Mouse (Mus musculus): ENCODE measurements around the gene Svs6. TPM values are rescaled to one million over a fixed set of nuclear protein-coding genes. Genes with fewer than 3 reads are reported as not detected.

The Svs6 gene
- polyA plus RNA-seq, 1 experiment from 2014 or later = not detected

GRCm38 (mm10) chr2:164358373-164358772, 41.8 kb downstream of the Svs6 start:
- Histone ChIP-seq H3K9me3 (no peaks in the 10 kb centered on the region), H3K4me2 (no peak overlapping the region), H3K9ac (no peak overlapping the region), H3K36me3 (no peaks in the 10 kb centered on the region), H3K27me3 (peaks cover 11% of the 10 kb centered on the region; the same call in 1 of the 2 replicates), H3K4me3 (no peak overlapping the region), H3K4me1 (replicated peaks) (no peaks in the 10 kb centered on the region), H3K27ac (no peak overlapping the region)
- ATAC-seq (ENCODE audit: low FRiP score) = no peak
- WGBS = 90% methylated on average over 3 of the region's 3 CpGs

- Histone ChIP-seq H3K4me2 (no peak overlapping the region), H3K4me1 (replicated peaks) (no peaks in the 10 kb centered on the region), H3K27me3 (peaks cover 11% of the 10 kb centered on the region; the same call in 1 of the 2 replicates), H3K36me3 (no peaks in the 10 kb centered on the region), H3K27ac (no peak overlapping the region), H3K4me3 (no peak overlapping the region), H3K9ac (no peak overlapping the region), H3K9me3 (no peaks in the 10 kb centered on the region)
- no peak for ATAC-seq (ENCODE audit: low FRiP score)
- WGBS = 82% methylated on average over 5 of the region's 5 CpGs
These were observed 42.5 kb downstream of the Svs6 start for GRCm38 (mm10) chr2:164359031-164359430.

GRCm38 (mm10) chr2:164359668-164360067, 43.1 kb downstream of the Svs6 start:
- WGBS = 76% methylated on average over 5 of the region's 5 CpGs
- Histone ChIP-seq H3K9me3 (no peaks in the 10 kb centered on the region), H3K27me3 (peaks cover 11% of the 10 kb centered on the region; the same call in 1 of the 2 replicates), H3K4me2 (no peak overlapping the region), H3K36me3 (no peaks in the 10 kb centered on the region), H3K4me1 (replicated peaks) (no peaks in the 10 kb centered on the region), H3K9ac (no peak overlapping the region), H3K4me3 (no peak overlapping the region), H3K27ac (no peak overlapping the region)
- ATAC-seq (ENCODE audit: low FRiP score) = no peak

- no peaks in the 10 kb centered on the region for H3K36me3 ChIP-seq
- WGBS = 33% methylated on average over 13 of the region's 13 CpGs
- H3K9ac ChIP-seq = no peak overlapping the region
- H3K27ac ChIP-seq = no peak overlapping the region
- ATAC-seq (ENCODE audit: low FRiP score) = no peak
- no peak overlapping the region for H3K4me2 ChIP-seq
- H3K4me3 ChIP-seq = no peak overlapping the region
- no peaks in the 10 kb centered on the region for H3K4me1 ChIP-seq (replicated peaks)
- no peaks in the 10 kb centered on the region for H3K9me3 ChIP-seq
- H3K27me3 ChIP-seq = peaks cover 11% of the 10 kb centered on the region; the same call in 1 of the 2 replicates
These were observed 44.6 kb downstream of the Svs6 start for GRCm38 (mm10) chr2:164360974-164361657.

- Histone ChIP-seq H3K9me3 (no peaks in the 10 kb centered on the region), H3K4me3 (no peak overlapping the region), H3K9ac (no peak overlapping the region), H3K4me1 (replicated peaks) (no peaks in the 10 kb centered on the region), H3K36me3 (no peaks in the 10 kb centered on the region), H3K27ac (no peak overlapping the region), H3K4me2 (no peak overlapping the region), H3K27me3 (peaks cover 3% of the 10 kb centered on the region; the same call in 1 of the 2 replicates)
- no peak for ATAC-seq (ENCODE audit: low FRiP score)
- 81% methylated on average over 3 of the region's 3 CpGs for WGBS
These were observed 50.4 kb downstream of the Svs6 start for GRCm38 (mm10) chr2:164366947-164367346.

Small RNAs within 50 kb of the gene (microRNA-seq; reads per million reads assigned to microRNA genes)
- gene Mir7678 = not detected

Other genes starting within 250 kb of the Svs6 start
- 21.1 and 24.0 TPM in 2 replicates for gene Stk4, start 246.4 kb upstream of the Svs6 start, polyA plus RNA-seq (2015; fragmentation: Nextera tagmentation; extraction: Ambion mirVana)
- 47.1 and 49.5 TPM in 2 replicates for gene Tomm34, start 245.6 kb upstream of the Svs6 start, polyA plus RNA-seq (2015; fragmentation: Nextera tagmentation; extraction: Ambion mirVana)
- gene Kcns1, start 145.6 kb upstream of the Svs6 start, polyA plus RNA-seq (2015; fragmentation: Nextera tagmentation; extraction: Ambion mirVana) = 0.17 and 0.41 TPM in 2 replicates
- gene Wfdc5, start 134.0 kb upstream of the Svs6 start, polyA plus RNA-seq (2015; fragmentation: Nextera tagmentation; extraction: Ambion mirVana) = not detected in 2 replicates
- gene Wfdc12, start 126.1 kb upstream of the Svs6 start, polyA plus RNA-seq (2015; fragmentation: Nextera tagmentation; extraction: Ambion mirVana) = not detected in 2 replicates
- not detected in 2 replicates for gene Wfdc15a, start 116.6 kb upstream of the Svs6 start, polyA plus RNA-seq (2015; fragmentation: Nextera tagmentation; extraction: Ambion mirVana)
- not detected in 2 replicates for gene Wfdc15b, start 95.1 kb upstream of the Svs6 start, polyA plus RNA-seq (2015; fragmentation: Nextera tagmentation; extraction: Ambion mirVana)
- not detected in 2 replicates for gene Svs2, start 78.3 kb upstream of the Svs6 start, polyA plus RNA-seq (2015; fragmentation: Nextera tagmentation; extraction: Ambion mirVana)
- not detected in 2 replicates for gene Svs3b, start 60.1 kb upstream of the Svs6 start, polyA plus RNA-seq (2015; fragmentation: Nextera tagmentation; extraction: Ambion mirVana)
- not detected in 2 replicates for gene Svs4, start 38.3 kb upstream of the Svs6 start, polyA plus RNA-seq (2015; fragmentation: Nextera tagmentation; extraction: Ambion mirVana)
- gene Svs3a, start 27.5 kb upstream of the Svs6 start, polyA plus RNA-seq (2015; fragmentation: Nextera tagmentation; extraction: Ambion mirVana) = not detected in 2 replicates
- not detected in 2 replicates for gene Svs5, start 16.0 kb downstream of the Svs6 start, polyA plus RNA-seq (2015; fragmentation: Nextera tagmentation; extraction: Ambion mirVana)
- 0.49 and 0.92 TPM in 2 replicates for gene Slpi, start 72.3 kb downstream of the Svs6 start, polyA plus RNA-seq (2015; fragmentation: Nextera tagmentation; extraction: Ambion mirVana)
- 0.05 and 0.09 TPM in 2 replicates for gene Rbpjl, start 86.4 kb downstream of the Svs6 start, polyA plus RNA-seq (2015; fragmentation: Nextera tagmentation; extraction: Ambion mirVana)
- gene Matn4, start 88.4 kb downstream of the Svs6 start, polyA plus RNA-seq (2015; fragmentation: Nextera tagmentation; extraction: Ambion mirVana) = 2.3 and 9.3 TPM in 2 replicates
- 9.0 and 9.7 TPM in 2 replicates for gene Sdc4, start 127.1 kb downstream of the Svs6 start, polyA plus RNA-seq (2015; fragmentation: Nextera tagmentation; extraction: Ambion mirVana)
- gene Sys1, start 140.2 kb downstream of the Svs6 start, polyA plus RNA-seq (2015; fragmentation: Nextera tagmentation; extraction: Ambion mirVana) = 84.3 and 85.3 TPM in 2 replicates
- gene Gm20458, start 144.2 kb downstream of the Svs6 start, polyA plus RNA-seq (2015; fragmentation: Nextera tagmentation; extraction: Ambion mirVana) = 5.0 and 5.9 TPM in 2 replicates
- 0.18 TPM in 1 of 2 replicates, not detected in the other for gene Trp53tg5, start 157.0 kb downstream of the Svs6 start, polyA plus RNA-seq (2015; fragmentation: Nextera tagmentation; extraction: Ambion mirVana)
- gene Dbndd2, start 169.4 kb downstream of the Svs6 start, polyA plus RNA-seq (2015; fragmentation: Nextera tagmentation; extraction: Ambion mirVana) = 12.0 and 13.8 TPM in 2 replicates
- 67.3 and 71.1 TPM in 2 replicates for gene Pigt, start 180.8 kb downstream of the Svs6 start, polyA plus RNA-seq (2015; fragmentation: Nextera tagmentation; extraction: Ambion mirVana)
- gene Wfdc2, start 245.7 kb downstream of the Svs6 start, polyA plus RNA-seq (2015; fragmentation: Nextera tagmentation; extraction: Ambion mirVana) = 4.5 and 5.5 TPM in 2 replicates